Mouse (Mus musculus): Measurements from ENCODE around the gene Slc25a40. TPM values are rescaled to one million over a fixed set of nuclear protein-coding genes. Genes with fewer than 3 reads are reported as not detected.

Slc25a40 gene
- 1 to 10 TPM; 4.8 to 5.7 TPM for total RNA-seq (2023)

DNA sequence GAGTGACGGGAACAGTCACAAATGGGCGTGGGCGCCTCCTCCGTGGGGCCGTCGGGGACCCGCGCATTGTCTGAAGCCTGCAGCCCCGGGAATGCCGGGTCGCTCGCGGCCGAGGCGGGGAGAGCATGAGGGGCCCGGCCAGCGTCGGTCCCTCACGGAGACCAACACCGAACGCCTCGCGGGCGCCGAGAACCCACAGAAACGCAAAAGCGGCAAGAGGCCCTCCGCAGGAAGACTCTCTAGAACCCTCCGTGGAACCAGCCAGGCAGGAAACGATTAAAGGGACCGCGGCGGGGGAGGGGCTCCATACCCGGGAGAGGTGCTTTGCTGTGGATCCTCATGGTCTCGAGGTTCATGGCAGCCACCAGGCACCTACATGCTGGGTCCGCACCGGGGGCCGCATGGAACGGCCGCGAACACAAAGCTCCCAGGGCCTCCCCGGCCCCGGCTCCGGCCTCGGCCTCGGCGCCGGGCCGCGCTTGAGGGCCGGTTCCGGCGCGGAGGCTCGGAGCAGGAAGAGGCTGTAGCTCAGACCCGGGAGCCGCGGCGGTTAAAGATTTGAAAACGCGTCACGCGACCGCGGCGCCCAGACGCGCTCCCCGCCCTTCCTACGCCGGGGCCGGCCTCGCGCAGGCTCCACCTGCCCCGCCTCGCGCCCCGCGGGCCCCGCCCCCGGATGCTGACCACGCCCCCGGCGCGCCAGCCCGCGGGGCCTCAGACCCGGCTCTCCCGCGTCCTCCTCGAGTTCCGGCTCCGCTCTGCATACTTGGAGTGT is at the start of gene Slc25a40, which contains the start of gene Dbf4:
TSS of gene Slc25a40 (plus strand) at position 694 of the 775 bp plus-strand sequence.
TSS of gene Dbf4 (minus strand) at position 560 of the 775 bp plus-strand sequence.

Other genes starting within 250 kb of the Slc25a40 start
- gene Adam22, start 54.7 kb upstream of the Slc25a40 start, total RNA-seq (2023), result under 1 TPM in 1 of 2 experiments, not detected in 1; 0.57 TPM
- 10 to 100 TPM; 39.9 to 41.8 TPM for gene Dbf4, start 134 bp upstream of the Slc25a40 start, total RNA-seq (2023)
- not detected for gene Rundc3b, start 200.1 kb downstream of the Slc25a40 start, total RNA-seq (2023)
- not detected for gene Abcb1a, start 237.2 kb downstream of the Slc25a40 start, total RNA-seq (2023)

Data from neutrophil, adult 83 days (primary cell).